11 mouse cellular contexts compared by ENCODE assay signal in genomic region chr1:128141039-128141438, GRCm38 (mm10). TPM values are rescaled to one million over a fixed set of nuclear protein-coding genes. Genes with fewer than 3 reads are reported as not detected.
DNase-seq lines count a peak whose midpoint lies in the region; ATAC-seq and TF ChIP-seq lines count a peak whose summit lies in the region.
"Had no signal": no experiment of that assay in that cellular context is flagged by ENCODE, and none has a peak within 500 bp of the region (broad histone marks: within the 10 kb centered on the region; RNA-seq: fewer than 3 reads in every experiment).

No protein-coding gene starts in this region.

- H3K9me3 ChIP-seq in hindbrain, postnatal 0 days (ENCODE audit: low read length) = no peaks in the 10 kb centered on the region
- H3K9me3 ChIP-seq in hindbrain, embryonic 16.5 days (ENCODE audit: control insufficient read depth, low read length) = no peaks in the 10 kb centered on the region
- H3K9me3 ChIP-seq: neural tube, embryonic 13.5 days had no signal

- no peaks in the 10 kb centered on the region for H3K27me3 ChIP-seq in hindbrain, postnatal 0 days (ENCODE audit: insufficient read depth, low read length)
- H3K27me3 ChIP-seq in hindbrain, embryonic 16.5 days (replicated peaks; ENCODE audit: control insufficient read depth, insufficient read depth, low read length) = no peaks in the 10 kb centered on the region
- H3K27me3 ChIP-seq: neural tube, embryonic 13.5 days had no signal

- TF ChIP-seq CTCF in hindbrain, postnatal 0 days (IDR thresholded peaks at IDR 0.05; ENCODE audit: low read depth) = peak; percentile 74

- no peak overlapping the region for H3K9ac ChIP-seq in hindbrain, postnatal 0 days (replicated peaks; ENCODE audit: low read length)
- no peak overlapping the region for H3K9ac ChIP-seq in hindbrain, embryonic 16.5 days (ENCODE audit: low read depth, low read length)
- H3K9ac ChIP-seq: neural tube, embryonic 13.5 days had no signal

- no peaks in the 10 kb centered on the region for H3K36me3 ChIP-seq in hindbrain, postnatal 0 days (ENCODE audit: insufficient read depth, low read length)
- H3K36me3 ChIP-seq in hindbrain, embryonic 16.5 days (ENCODE audit: control insufficient read depth, insufficient read depth, low read length) = no peaks in the 10 kb centered on the region
- H3K36me3 ChIP-seq: neural tube, embryonic 13.5 days had no signal

- H3K4me3 ChIP-seq in hindbrain, postnatal 0 days (ENCODE audit: low read length) = no peak overlapping the region
- no peak overlapping the region for H3K4me3 ChIP-seq in hindbrain, embryonic 16.5 days (ENCODE audit: low read length)
- H3K4me3 ChIP-seq: neural tube, embryonic 13.5 days had no signal

- H3K4me1 ChIP-seq in hindbrain, postnatal 0 days (ENCODE audit: insufficient read depth, low read length) = no peaks in the 10 kb centered on the region
- H3K4me1 ChIP-seq in hindbrain, embryonic 16.5 days (ENCODE audit: control insufficient read depth, insufficient read depth, low read depth, low read length) = no peaks in the 10 kb centered on the region
- H3K4me1 ChIP-seq: neural tube, embryonic 13.5 days had no signal

- no peak overlapping the region for H3K27ac ChIP-seq in hindbrain, postnatal 0 days
- H3K27ac ChIP-seq in hindbrain, embryonic 16.5 days (ENCODE audit: low read depth, low read length) = no peak overlapping the region
- H3K27ac ChIP-seq: neural tube, embryonic 13.5 days had no signal

- no peak overlapping the region for H3K4me2 ChIP-seq in hindbrain, postnatal 0 days (ENCODE audit: low read depth, low read length)
- H3K4me2 ChIP-seq in hindbrain, embryonic 16.5 days (ENCODE audit: low read length) = no peak overlapping the region
- H3K4me2 ChIP-seq: neural tube, embryonic 13.5 days had no signal

- DNase-seq in hindbrain, postnatal 0 days (ENCODE audit: low spot score) = peak; percentile 54
- DNase-seq in thymus, postnatal 0 days (ENCODE audit: low spot score) = peak; percentile 38
- no peak for DNase-seq in thymus, postnatal 36 days
- DNase-seq in brain, adult 2 months (ENCODE audit: low read depth, low spot score) = peak; percentile 80
- no peak for DNase-seq in layer of hippocampus, postnatal 36 days
- DNase-seq: kidney, adult 18-20 months; lung, postnatal 4 days; spleen, adult 18-20 months had no signal

- no peak for ATAC-seq in hindbrain, postnatal 0 days
- ATAC-seq in hindbrain, embryonic 16.5 days = no peak
- ATAC-seq in erythroblast, adult 5-6 weeks (replicated peaks; ENCODE audit: low FRiP score, poor library complexity, severe bottlenecking) = no peak

RNA-seq across cellular contexts. Expression of gene R3hdm1, which starts 37.9 kb away (rescaled TPM):
- 43.7 and 49.2 TPM in 2 replicates for total RNA-seq in hindbrain, postnatal 0 days (2014; rRNA removed)
- 87.7 and 90.7 TPM in 2 replicates for polyA plus RNA-seq in hindbrain, postnatal 0 days (2015; fragmentation: Nextera tagmentation; extraction: Ambion mirVana)
- 74.9 and 79.6 TPM in 2 replicates for polyA plus RNA-seq in hindbrain, embryonic 16.5 days (2015; fragmentation: Nextera tagmentation; extraction: Ambion mirVana)
- polyA plus RNA-seq in thymus, postnatal 0 days (2015; fragmentation: Nextera tagmentation; extraction: Ambion mirVana) = 67.0 and 79.4 TPM in 2 replicates
- total RNA-seq in erythroblast, adult 5-6 weeks (2015; ENCODE audit: low replicate concordance) = 36.3 and 44.5 TPM in 2 replicates
- total RNA-seq in erythroblast, adult 5-6 weeks (2017; ENCODE audit: low replicate concordance) = 28.8 and 49.8 TPM in 2 replicates
- 100 to 1,000 TPM; 242 to 274 TPM for total RNA-seq in layer of hippocampus, postnatal 36 days (2021)

RNA-seq across cellular contexts. Expression of gene Zranb3, which starts 38.2 kb away (rescaled TPM):
- 8.9 and 10.3 TPM in 2 replicates for total RNA-seq in hindbrain, postnatal 0 days (2014; rRNA removed)
- 3.4 and 3.8 TPM in 2 replicates for polyA plus RNA-seq in hindbrain, postnatal 0 days (2015; fragmentation: Nextera tagmentation; extraction: Ambion mirVana)
- 3.3 and 4.6 TPM in 2 replicates for polyA plus RNA-seq in hindbrain, embryonic 16.5 days (2015; fragmentation: Nextera tagmentation; extraction: Ambion mirVana)
- 4.6 and 4.9 TPM in 2 replicates for polyA plus RNA-seq in thymus, postnatal 0 days (2015; fragmentation: Nextera tagmentation; extraction: Ambion mirVana)
- 1.5 and 9.2 TPM in 2 replicates for total RNA-seq in erythroblast, adult 5-6 weeks (2015; ENCODE audit: low replicate concordance)
- 4.5 and 6.4 TPM in 2 replicates for total RNA-seq in erythroblast, adult 5-6 weeks (2017; ENCODE audit: low replicate concordance)
- total RNA-seq in layer of hippocampus, postnatal 36 days (2021) = 1 to 10 TPM; 5.8 to 7.2 TPM

Comparison
In these comparisons a context has a peak if more than half of its experiments do, and no peak if none do; other contexts are left out.
1. DNase-seq: peak in hindbrain, postnatal 0 days (single experiment), thymus, postnatal 0 days (single experiment) and brain, adult 2 months (single experiment); none in thymus, postnatal 36 days (0 of 2) and layer of hippocampus, postnatal 36 days (0 of 2).